ENCODE assay signal across 9 mouse cellular contexts in the genomic region with DNA sequence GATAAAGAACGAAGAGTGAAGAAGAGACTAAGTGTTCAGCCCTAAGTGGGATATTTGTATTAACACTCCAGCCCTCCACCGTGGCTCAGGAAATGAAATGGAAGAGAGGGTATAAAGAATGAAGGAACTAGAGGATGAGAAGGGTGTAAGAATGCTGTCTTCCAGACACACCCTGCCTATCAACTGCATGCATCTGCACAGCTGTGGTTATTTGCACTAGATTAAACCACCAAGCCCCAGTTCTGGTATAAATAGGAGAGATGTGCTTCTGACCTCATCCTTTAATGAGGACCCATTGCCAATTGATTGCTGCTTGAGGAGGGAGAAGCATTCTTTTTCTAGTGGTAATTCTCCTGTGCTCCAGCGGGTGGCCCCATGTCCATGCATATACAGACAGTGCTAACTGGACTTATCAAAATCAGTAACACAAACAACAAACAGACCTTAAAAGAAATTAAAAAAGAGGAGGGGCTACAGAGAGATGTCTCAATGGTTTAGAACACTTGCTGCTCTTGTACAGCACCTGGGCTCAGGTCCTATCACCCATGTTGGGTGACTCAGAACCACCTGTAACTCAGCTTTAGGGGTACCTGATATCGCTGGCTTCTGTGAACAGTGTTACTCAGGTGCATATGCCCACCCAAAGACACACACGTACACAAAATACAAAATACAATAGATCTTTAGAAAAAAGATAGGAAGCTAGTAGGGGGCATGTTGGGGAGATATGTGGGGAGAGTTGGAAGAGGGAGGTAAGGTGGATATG.
DNase-seq lines count a peak whose midpoint lies in the region; ATAC-seq and TF ChIP-seq lines count a peak whose summit lies in the region.
"Had no signal": no experiment of that assay in that cellular context is flagged by ENCODE, and none has a peak within 500 bp of the region (broad histone marks: within the 10 kb centered on the region; RNA-seq: fewer than 3 reads in every experiment).

No protein-coding gene starts in this region.

- H3K27me3 ChIP-seq in liver, postnatal 0 days (ENCODE audit: insufficient read depth, low read length): no peaks in the 10 kb centered on the region

- no peaks in the 10 kb centered on the region for H3K9me3 ChIP-seq in ES-E14 (ENCODE audit: control insufficient read depth, insufficient read depth, low read depth, low read length)
- no peaks in the 10 kb centered on the region for H3K9me3 ChIP-seq in liver, postnatal 0 days (ENCODE audit: low read length)

- intact Hi-C loops in gastrocnemius, postnatal 14 days (cut with DNase I; ENCODE audit: low total_unique reads): no loop called here

- no peaks in the 10 kb centered on the region for H3K4me1 ChIP-seq in ES-E14 (ENCODE audit: control insufficient read depth in 2 of 2, insufficient read depth in 2 of 2, low read length in 2 of 2, poor library complexity in 1 of 2)
- H3K4me1 ChIP-seq in liver, postnatal 0 days (ENCODE audit: insufficient read depth): no peaks in the 10 kb centered on the region

- no peak overlapping the region for H3K9ac ChIP-seq in ES-E14 (ENCODE audit: insufficient read depth, low read depth, low read length, poor library complexity, severe bottlenecking)
- H3K9ac ChIP-seq in liver, postnatal 0 days (replicated peaks): no peak overlapping the region

- H3K36me3 ChIP-seq in ES-E14 (ENCODE audit: control insufficient read depth, insufficient read depth, low read length, poor library complexity, severe bottlenecking): no peaks in the 10 kb centered on the region
- H3K36me3 ChIP-seq in liver, postnatal 0 days (replicated peaks; ENCODE audit: insufficient read depth, low read length): no peaks in the 10 kb centered on the region

- 0 out of 2 replicates have a peak, but pooled peaks have one; percentile 36 for ATAC-seq in common myeloid progenitor, adult 5-6 weeks (replicated peaks; ENCODE audit: low read depth, poor library complexity, severe bottlenecking)
- ATAC-seq in liver, postnatal 0 days: peak; percentile 25; the same call in 1 of the 2 replicates

- peak; percentile 2 for DNase-seq in kidney, adult 9 months
- no peak for DNase-seq in kidney, postnatal 14 days
- peak; percentile 28 for DNase-seq in ES-E14 (ENCODE audit: low read depth, low spot score)
- no peak for DNase-seq in liver, postnatal 0 days
- no peak for DNase-seq in heart, adult 11 months
- DNase-seq in gastrocnemius, postnatal 25 days: no peak
- no peak for DNase-seq in gastrocnemius, postnatal 14 days
- DNase-seq: thymus, postnatal 4 days had no signal

- peak; percentile 28 for TF ChIP-seq CTCF in liver, postnatal 0 days (IDR thresholded peaks at IDR 0.05; ENCODE audit: low read depth)

- no peak overlapping the region for H3K4me2 ChIP-seq in liver, postnatal 0 days (ENCODE audit: low read depth, low read length)

- in situ Hi-C loops in ES-E14 (cut with MboI; ENCODE audit: low sequenced_read_pairs in 2 of 2, unreplicated experiment in 2 of 2): no loop called here

- H3K4me3 ChIP-seq in ES-E14 (ENCODE audit: insufficient read depth in 1 of 2, low read depth in 1 of 2, low read length in 2 of 2, poor library complexity in 1 of 2, severe bottlenecking in 1 of 2): no peak overlapping the region
- H3K4me3 ChIP-seq in liver, postnatal 0 days (ENCODE audit: low read depth, low read length): no peak overlapping the region

- no peak overlapping the region for H3K27ac ChIP-seq in ES-E14 (ENCODE audit: insufficient read depth, low read depth, low read length, poor library complexity, severe bottlenecking)
- no peak overlapping the region for H3K27ac ChIP-seq in liver, postnatal 0 days (ENCODE audit: low read depth)

- WGBS in liver, postnatal 0 days (ENCODE audit: insufficient replicate concordance): 63% methylated on average over 5 of the region's 5 CpGs

- no peak for TF ChIP-seq EP300 in liver, postnatal 0 days (IDR thresholded peaks at IDR 0.05; ENCODE audit: low read depth)

TF ChIP-seq in ES-E14, 5 proteins besides CTCF, POLR2A, EP300 and RAD21:
- TF ChIP-seq ZC3H11A (IDR thresholded peaks at IDR 0.05; ENCODE audit: borderline replicate concordance, low read depth, low read length): no peak; the same call in 1 of the 2 replicates

Comparison
In these comparisons a context has a peak if more than half of its experiments do, and no peak if none do; other contexts are left out.
1. DNase-seq: peak in kidney, adult 9 months (single experiment) and ES-E14 (single experiment); none in kidney, postnatal 14 days (single experiment), liver, postnatal 0 days (single experiment), heart, adult 11 months (single experiment), gastrocnemius, postnatal 25 days (single experiment) and gastrocnemius, postnatal 14 days (single experiment).